Mouse (Mus musculus) liver, embryonic 18 days (tissue): ENCODE measurements around the gene Rbsn. TPM values are rescaled to one million over a fixed set of nuclear protein-coding genes. Genes with fewer than 3 reads are reported as not detected.

Experiments
- polyA plus RNA-seq: library from polyadenylated mRNA; depleted of rRNA; stranded (reverse); fragments of >200 nt; gene quantifications from 2 replicates; pipeline ENCODE4 v1.2.3, GENCODE M21; 2012; rRNA removed

The Rbsn gene
- 3.4 and 3.6 TPM in 2 replicates for polyA plus RNA-seq

DNA sequence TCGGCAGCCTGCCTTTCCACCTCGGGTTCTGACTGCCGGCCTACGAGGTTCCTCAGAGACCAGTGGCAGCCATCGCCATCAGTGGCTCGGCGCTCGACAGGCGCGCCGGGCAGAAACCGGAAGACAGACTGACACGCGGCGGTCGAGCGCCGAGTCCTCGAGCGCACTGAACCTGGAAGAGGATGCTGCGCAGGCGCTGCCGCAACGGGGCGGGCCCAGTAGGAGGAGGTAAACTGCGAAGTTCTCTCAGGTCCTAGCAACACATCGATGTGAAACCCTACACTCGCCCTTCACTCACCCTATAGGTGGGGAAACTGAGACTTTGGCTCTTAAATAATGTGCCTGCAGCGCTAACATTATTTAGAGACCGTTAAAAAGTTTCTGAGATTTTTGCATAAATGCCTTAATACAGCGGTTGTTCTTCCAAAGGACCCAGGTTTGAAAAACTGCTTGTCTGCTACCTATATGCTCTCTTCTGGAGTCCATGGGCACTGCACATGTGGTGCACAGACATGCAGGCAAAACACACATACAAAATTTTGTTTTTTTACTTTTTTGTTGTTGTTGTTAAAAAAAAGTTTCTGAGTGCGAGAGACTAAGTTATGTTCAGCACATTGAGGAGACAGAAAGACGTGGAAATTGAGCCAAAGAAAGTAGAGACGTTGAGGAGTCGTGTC is at the start of gene Rbsn:
TSS of gene Rbsn (minus strand) at position 153 of the 677 bp plus-strand sequence.

DNA sequence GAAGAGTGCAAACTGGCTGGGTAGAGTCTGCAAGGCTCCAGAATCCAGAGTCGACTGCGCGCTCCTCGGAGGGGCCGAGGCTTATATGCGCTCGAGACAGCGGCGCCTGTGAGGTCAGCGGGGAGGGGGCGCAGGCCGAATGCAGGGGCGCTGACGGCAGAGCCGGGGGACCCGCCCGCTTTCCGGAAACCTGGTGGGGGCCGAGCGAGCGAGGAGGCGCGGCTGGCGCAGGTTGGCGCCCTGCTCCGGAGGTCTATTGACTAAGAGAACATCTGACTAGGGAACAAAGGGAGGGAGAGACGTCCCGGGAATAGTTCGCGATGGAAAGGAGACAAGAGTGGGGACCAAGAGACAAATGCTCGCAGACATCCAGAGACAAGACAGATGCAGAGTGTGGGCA is 29.9 kb upstream of the Rbsn start, which contains the start of gene Trh:
TSS of gene Trh (minus strand) at position 60 of the 400 bp plus-strand sequence.

DNA sequence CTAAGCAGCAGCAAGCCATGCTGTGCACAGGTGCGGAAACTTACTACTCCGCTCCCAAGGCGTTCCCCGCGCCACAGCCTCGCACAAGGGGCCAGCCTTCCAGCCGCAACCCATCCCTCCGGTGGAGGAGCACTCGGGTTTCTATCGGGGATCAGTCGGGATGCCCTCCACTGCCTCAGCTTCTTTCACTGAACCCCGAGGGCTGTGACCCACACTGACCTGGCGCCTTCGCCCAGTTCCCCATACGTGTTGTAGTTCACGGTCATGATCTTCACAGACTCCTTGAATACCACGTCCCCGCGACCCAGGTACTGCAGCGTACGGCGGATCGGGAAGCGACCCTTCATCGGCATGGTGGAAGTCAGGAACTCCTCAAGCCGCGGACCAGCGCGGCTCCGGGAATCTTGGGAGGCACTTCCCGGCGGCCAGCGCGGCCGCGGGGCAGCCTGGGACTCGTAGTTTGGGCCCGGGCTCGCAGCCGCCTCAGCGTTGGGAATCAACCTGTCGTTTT is 31.0 kb downstream of the Rbsn start, which contains the start of gene Mrps25:
TSS of gene Mrps25 (minus strand) at position 413 of the 511 bp plus-strand sequence.

Other genes with a start within 250 kb of the Rbsn start
- gene Fgd5, start 236.0 kb downstream of the Rbsn start, polyA plus RNA-seq, result 2.2 and 2.6 TPM in 2 replicates
- gene Nr2c2, start 123.5 kb downstream of the Rbsn start, polyA plus RNA-seq, result 5.5 TPM in 2 replicates
- gene Mrps25, start 30.9 kb downstream of the Rbsn start, polyA plus RNA-seq, result 9.6 and 10.5 TPM in 2 replicates
- gene Trh, start 29.7 kb upstream of the Rbsn start, polyA plus RNA-seq, result 0.02 TPM in 1 of 2 replicates, not detected in the other